Comparison of ENCODE assay signal across 8 mouse cellular contexts in the genomic region with DNA sequence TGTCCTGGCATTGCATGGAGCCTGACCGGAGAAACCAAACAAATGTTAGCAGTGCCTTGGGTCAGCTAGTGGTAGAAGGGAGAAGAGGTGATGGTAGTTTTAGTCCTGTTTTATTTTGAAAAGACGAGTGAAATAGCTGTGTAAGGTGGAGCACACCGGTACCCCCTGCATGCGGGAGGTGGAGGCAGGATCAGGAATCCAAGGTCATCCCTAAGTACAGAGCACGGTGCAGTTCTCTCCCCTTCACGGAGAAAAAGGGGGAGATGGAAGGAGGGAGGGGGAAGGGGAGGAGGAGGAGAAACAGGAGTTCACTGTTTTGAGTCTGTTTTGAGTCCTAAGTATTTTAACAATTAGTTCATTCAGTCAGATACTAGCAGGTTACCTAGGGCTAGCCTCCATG. TPM values are rescaled to one million over a fixed set of nuclear protein-coding genes. Genes with fewer than 3 reads are reported as not detected.
DNase-seq lines count a peak whose midpoint lies in the region; ATAC-seq and TF ChIP-seq lines count a peak whose summit lies in the region.

No protein-coding gene starts in this region.

- no peak for TF ChIP-seq POLR2A in lung, adult 2 months (IDR thresholded peaks at IDR 0.05; ENCODE audit: borderline replicate concordance, extremely low read depth, low read depth, low read length)
- no peak for TF ChIP-seq POLR2A in small intestine, adult 2 months (IDR thresholded peaks at IDR 0.05; ENCODE audit: low read depth, low read length)

- H3K9ac ChIP-seq in lung, embryonic 15.5 days = 0 out of 2 replicates have a peak overlapping the region, but pooled peaks have one; percentile 90
- H3K9ac ChIP-seq in limb, embryonic 13.5 days = peak overlapping the region; percentile 93; the same call in 1 of the 2 replicates

- peak overlapping the region; percentile 97 for H3K4me2 ChIP-seq in lung, embryonic 15.5 days
- peak overlapping the region; percentile 92 for H3K4me2 ChIP-seq in limb, embryonic 13.5 days (replicated peaks)

- no peak for TF ChIP-seq CTCF in lung, adult 2 months (IDR thresholded peaks at IDR 0.05; ENCODE audit: insufficient read depth, low read length)
- no peak for TF ChIP-seq CTCF in small intestine, adult 2 months (IDR thresholded peaks at IDR 0.05; ENCODE audit: extremely low read depth, insufficient read length, insufficient replicate concordance, low read depth, low read length)

- peaks cover 62% of the 10 kb centered on the region for H3K4me1 ChIP-seq in lung, embryonic 15.5 days
- H3K4me1 ChIP-seq in lung, adult 2 months (ENCODE audit: control insufficient read depth, insufficient read depth, low read length) = peaks cover 17% of the 10 kb centered on the region
- peaks cover 62% of the 10 kb centered on the region for H3K4me1 ChIP-seq in forebrain, embryonic 10.5 days
- peaks cover 52% of the 10 kb centered on the region for H3K4me1 ChIP-seq in limb, embryonic 13.5 days
- peaks cover 24% of the 10 kb centered on the region for H3K4me1 ChIP-seq in small intestine, adult 2 months (ENCODE audit: control insufficient read depth, insufficient read depth, insufficient read length, low read length)

- DNase-seq in lung, adult 2 months = no peak
- no peak for DNase-seq in forebrain, embryonic 10.5 days (ENCODE audit: extremely low spot score, low spot score)
- no peak for DNase-seq in adrenal gland, postnatal 4 days (ENCODE audit: low spot score in 2 of 2)
- no peak for DNase-seq in embryo, embryonic 10.5 days (ENCODE audit: low spot score)
- DNase-seq in right cerebral cortex, postnatal 25 days = no peak

- H3K36me3 ChIP-seq in lung, embryonic 15.5 days = no peaks in the 10 kb centered on the region
- peaks cover 17% of the 10 kb centered on the region for H3K36me3 ChIP-seq in forebrain, embryonic 10.5 days (replicated peaks)
- no peaks in the 10 kb centered on the region for H3K36me3 ChIP-seq in limb, embryonic 13.5 days
- H3K36me3 ChIP-seq in small intestine, adult 2 months (ENCODE audit: control insufficient read depth, insufficient read depth, low read length) = no peaks in the 10 kb centered on the region

- peaks cover 2% of the 10 kb centered on the region; the same call in 1 of the 2 replicates for H3K27me3 ChIP-seq in lung, embryonic 15.5 days
- H3K27me3 ChIP-seq in forebrain, embryonic 10.5 days (ENCODE audit: poor library complexity, severe bottlenecking) = peaks cover 6% of the 10 kb centered on the region; the same call in 1 of the 2 replicates
- H3K27me3 ChIP-seq in limb, embryonic 13.5 days = no peaks in the 10 kb centered on the region
- no peaks in the 10 kb centered on the region for H3K27me3 ChIP-seq in small intestine, adult 2 months (ENCODE audit: control insufficient read depth, insufficient read depth, low read length)

- peak overlapping the region; percentile 89 for H3K4me3 ChIP-seq in lung, embryonic 15.5 days
- no peak overlapping the region for H3K4me3 ChIP-seq in lung, adult 2 months (replicated peaks; ENCODE audit: extremely low read depth, low read depth, low read length)
- peak overlapping the region; percentile 90 for H3K4me3 ChIP-seq in forebrain, embryonic 10.5 days
- peak overlapping the region; percentile 78 for H3K4me3 ChIP-seq in limb, embryonic 13.5 days
- 0 out of 2 replicates have a peak overlapping the region, but pooled peaks have one; percentile 17 for H3K4me3 ChIP-seq in small intestine, adult 2 months (ENCODE audit: low read depth, low read length)

- H3K9me3 ChIP-seq in lung, embryonic 15.5 days = no peaks in the 10 kb centered on the region
- no peaks in the 10 kb centered on the region for H3K9me3 ChIP-seq in forebrain, embryonic 10.5 days
- no peaks in the 10 kb centered on the region for H3K9me3 ChIP-seq in limb, embryonic 13.5 days

- H3K27ac ChIP-seq in lung, embryonic 15.5 days = 0 out of 2 replicates have a peak overlapping the region, but pooled peaks have one; percentile 72
- H3K27ac ChIP-seq in forebrain, embryonic 10.5 days = no peak overlapping the region
- no peak overlapping the region for H3K27ac ChIP-seq in limb, embryonic 13.5 days
- peak overlapping the region; percentile 4; the same call in 1 of the 2 replicates for H3K27ac ChIP-seq in small intestine, adult 2 months (ENCODE audit: insufficient read depth, low read depth, low read length)

- ATAC-seq in lung, embryonic 15.5 days (ENCODE audit: borderline replicate concordance, extremely low read depth, low FRiP score, low TSS enrichment) = no peak
- no peak for ATAC-seq in limb, embryonic 13.5 days (ENCODE audit: low FRiP score, low read depth)

- 35% methylated on average over 6 of the region's 6 CpGs for WGBS in lung, embryonic 15.5 days
- WGBS in lung, adult 2 months = 50% methylated on average over 6 of the region's 6 CpGs
- 50% methylated on average over 6 of the region's 6 CpGs for WGBS in forebrain, embryonic 10.5 days
- 50% methylated on average over 6 of the region's 6 CpGs for WGBS in limb, embryonic 13.5 days
- 34% methylated on average over 6 of the region's 6 CpGs for WGBS in small intestine, adult 2 months

RNA-seq across cellular contexts. Expression of gene Gm20388, which starts 2.0 kb away (rescaled TPM):
- polyA plus RNA-seq in lung, embryonic 15.5 days (2015; fragmentation: Nextera tagmentation; extraction: Ambion mirVana) = 5.5 TPM in 1 of 2 replicates, not detected in the other
- polyA plus RNA-seq in lung, adult 2 months (2012; rRNA removed) = 58.5 and 67.8 TPM in 2 replicates
- polyA plus RNA-seq in forebrain, embryonic 10.5 days (2016; fragmentation: Nextera tagmentation; extraction: Ambion mirVana) = 1.2 and 5.5 TPM in 2 replicates
- 3.2 and 7.1 TPM in 2 replicates for polyA plus RNA-seq in limb, embryonic 13.5 days (2015; fragmentation: Nextera tagmentation; extraction: Ambion mirVana)
- 21.9 and 37.3 TPM in 2 replicates for polyA plus RNA-seq in small intestine, adult 2 months (2012; rRNA removed)
- total RNA-seq in adrenal gland, postnatal 4 days (2021) = 1 to 10 TPM in 1 of 2 experiments, not detected in 1; 8.8 TPM

RNA-seq across cellular contexts. Expression of gene Usp10, which starts 2.5 kb away (rescaled TPM):
- 132 and 135 TPM in 2 replicates for polyA plus RNA-seq in lung, embryonic 15.5 days (2015; fragmentation: Nextera tagmentation; extraction: Ambion mirVana)
- polyA plus RNA-seq in lung, adult 2 months (2012; rRNA removed) = 70.9 and 78.1 TPM in 2 replicates
- 251 and 264 TPM in 2 replicates for polyA plus RNA-seq in forebrain, embryonic 10.5 days (2016; fragmentation: Nextera tagmentation; extraction: Ambion mirVana)
- 142 and 145 TPM in 2 replicates for polyA plus RNA-seq in limb, embryonic 13.5 days (2015; fragmentation: Nextera tagmentation; extraction: Ambion mirVana)
- polyA plus RNA-seq in small intestine, adult 2 months (2012; rRNA removed) = 58.1 and 86.1 TPM in 2 replicates
- 100 to 1,000 TPM; 108 to 127 TPM for total RNA-seq in adrenal gland, postnatal 4 days (2021)

RNA-seq across cellular contexts. Expression of gene Klhl36, which starts 50.6 kb away (rescaled TPM):
- 13.7 and 14.7 TPM in 2 replicates for polyA plus RNA-seq in lung, embryonic 15.5 days (2015; fragmentation: Nextera tagmentation; extraction: Ambion mirVana)
- polyA plus RNA-seq in lung, adult 2 months (2012; rRNA removed) = 28.9 and 47.8 TPM in 2 replicates
- polyA plus RNA-seq in forebrain, embryonic 10.5 days (2016; fragmentation: Nextera tagmentation; extraction: Ambion mirVana) = 10.8 and 11.1 TPM in 2 replicates
- 10.4 and 10.5 TPM in 2 replicates for polyA plus RNA-seq in limb, embryonic 13.5 days (2015; fragmentation: Nextera tagmentation; extraction: Ambion mirVana)
- 11.5 and 23.8 TPM in 2 replicates for polyA plus RNA-seq in small intestine, adult 2 months (2012; rRNA removed)
- total RNA-seq in adrenal gland, postnatal 4 days (2021) = 10 to 100 TPM; 15.7 to 18.8 TPM

Comparison
In these comparisons a context has a peak if more than half of its experiments do, and no peak if none do; other contexts are left out.
1. H3K27ac ChIP-seq: peak in lung, embryonic 15.5 days (single experiment) and small intestine, adult 2 months (single experiment); none in forebrain, embryonic 10.5 days (single experiment) and limb, embryonic 13.5 days (single experiment).